Mouse (Mus musculus): ENCODE data around the gene Cacnb2.
"Not testable (repeated sequence)": the region's sequence is repeated elsewhere in the genome, so short reads cannot be mapped to it uniquely, and the experiment has no call there.

Cacnb2 gene

DNA sequence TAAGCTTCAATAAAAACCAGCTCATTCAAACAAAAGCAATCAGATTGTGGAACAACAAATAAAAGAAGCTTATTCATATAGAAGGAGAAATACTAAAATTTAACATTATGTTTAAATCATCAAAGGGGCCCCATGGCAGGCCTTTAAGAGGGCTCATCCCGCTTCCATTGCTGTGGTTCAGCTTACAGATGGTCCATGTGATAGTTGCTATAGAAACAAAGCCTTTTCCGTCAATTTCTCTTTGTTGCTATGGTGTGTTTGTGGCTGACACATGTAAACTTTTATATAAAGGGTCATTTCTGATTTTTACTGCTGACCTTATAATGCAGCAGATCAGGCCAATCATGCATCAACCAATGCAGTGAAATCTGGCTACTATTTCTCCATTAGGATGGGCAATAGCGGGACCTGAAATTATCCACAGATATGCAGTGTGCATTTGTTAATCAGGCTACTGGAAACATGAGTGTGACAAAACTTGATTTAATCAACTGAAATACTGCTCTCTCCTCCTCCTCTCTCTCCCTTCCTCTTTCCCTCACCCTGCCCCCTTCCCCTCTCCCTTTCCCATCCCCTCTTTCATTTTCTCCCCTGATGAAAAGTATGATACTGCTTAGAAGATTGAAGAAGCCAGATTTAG, 54.4 kb downstream of the Cacnb2 start:
- DNase-seq (ENCODE audit: low read depth, low spot score), result no peak

DNA sequence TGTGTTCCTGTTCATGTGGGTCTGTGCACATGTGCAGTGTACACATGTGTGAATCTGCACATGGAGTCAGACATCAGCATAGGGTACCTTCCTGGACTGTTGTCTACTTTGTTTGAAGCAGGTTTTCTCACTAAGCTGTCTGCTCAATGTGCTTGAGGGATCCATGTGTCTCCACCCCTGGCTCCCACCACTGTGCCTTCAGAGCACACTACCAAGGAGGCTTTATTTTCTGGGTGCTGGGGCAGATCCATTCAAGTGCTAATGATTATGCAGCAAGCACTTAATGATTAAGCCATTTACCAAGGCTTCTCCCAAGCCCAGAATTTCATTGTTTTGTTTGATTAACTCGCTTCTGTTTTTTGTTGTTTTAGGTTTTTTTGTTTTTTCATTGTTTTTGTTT, 62.3 kb downstream of the Cacnb2 start:
- no peak for DNase-seq (ENCODE audit: low read depth, low spot score)

DNA sequence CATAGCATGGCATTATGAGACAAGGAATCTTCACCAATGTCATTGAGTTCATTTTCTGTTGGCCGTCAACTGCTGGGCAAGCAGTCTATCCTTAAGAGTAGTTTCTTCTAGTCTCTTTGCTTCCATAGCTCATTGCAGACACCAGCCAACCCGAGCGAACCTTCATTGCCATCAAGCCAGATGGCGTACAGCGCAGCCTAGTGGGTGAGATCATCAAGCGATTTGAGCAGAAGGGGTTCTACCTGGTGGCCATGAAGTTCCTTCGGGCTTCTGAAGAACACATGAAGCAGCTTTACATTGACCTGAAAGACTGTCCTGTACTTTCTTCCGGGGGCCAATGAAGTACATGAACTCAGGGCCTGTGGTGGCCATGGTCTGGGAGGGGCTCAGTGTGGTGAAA, 69.2 kb downstream of the Cacnb2 start:
- no peak for DNase-seq (ENCODE audit: low read depth, low spot score)

DNA sequence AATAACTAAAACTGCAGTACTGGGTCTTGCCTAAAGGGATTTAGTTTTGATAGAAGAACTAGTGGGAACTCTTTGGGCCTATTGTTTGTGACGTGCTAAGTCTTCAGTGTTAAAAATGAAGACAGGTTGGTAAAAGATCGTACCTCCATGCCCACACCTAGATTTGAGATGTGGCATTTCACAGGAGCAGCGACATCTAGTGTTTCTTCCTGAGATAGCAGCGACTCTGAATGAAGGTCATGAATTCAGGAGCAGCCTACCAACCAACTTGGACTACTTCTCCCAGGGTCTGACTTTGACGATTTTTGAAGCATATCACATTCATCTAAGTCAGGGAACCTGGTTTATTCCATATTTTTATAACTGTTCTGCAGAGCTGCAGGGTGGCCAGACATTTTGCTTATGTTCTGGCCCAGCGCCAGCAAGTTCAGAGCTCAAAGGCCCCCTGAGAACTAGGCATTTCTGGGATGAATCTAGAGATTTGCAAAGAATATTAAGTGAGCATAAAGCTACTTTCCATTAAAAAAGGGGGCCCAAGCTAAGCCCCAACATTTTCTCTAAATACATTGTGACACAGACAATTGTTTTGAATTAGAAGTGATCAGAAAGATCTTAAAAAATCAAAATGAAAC, 74.1 kb downstream of the Cacnb2 start:
- DNase-seq (ENCODE audit: low read depth, low spot score), result peak; percentile 58

DNA sequence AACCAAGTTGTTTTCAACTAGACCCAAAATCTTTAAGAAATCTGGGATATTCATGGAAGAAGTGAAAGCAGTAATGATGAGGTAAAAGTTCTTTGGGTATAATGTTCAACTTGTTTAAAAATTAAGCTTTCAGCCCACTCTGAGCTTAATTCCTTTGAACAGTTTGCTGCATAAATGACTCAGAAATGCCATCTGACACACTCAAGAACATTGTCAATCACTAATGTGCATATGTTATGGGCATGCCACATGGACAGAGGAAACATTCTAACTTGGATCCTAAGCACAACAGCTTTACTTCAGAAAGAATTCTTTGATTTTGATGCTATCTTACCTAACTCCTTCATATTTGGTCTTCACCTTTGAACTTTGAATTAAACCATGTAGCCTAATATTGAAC, 81.3 kb downstream of the Cacnb2 start:
- DNase-seq (ENCODE audit: low read depth, low spot score), result no peak

DNA sequence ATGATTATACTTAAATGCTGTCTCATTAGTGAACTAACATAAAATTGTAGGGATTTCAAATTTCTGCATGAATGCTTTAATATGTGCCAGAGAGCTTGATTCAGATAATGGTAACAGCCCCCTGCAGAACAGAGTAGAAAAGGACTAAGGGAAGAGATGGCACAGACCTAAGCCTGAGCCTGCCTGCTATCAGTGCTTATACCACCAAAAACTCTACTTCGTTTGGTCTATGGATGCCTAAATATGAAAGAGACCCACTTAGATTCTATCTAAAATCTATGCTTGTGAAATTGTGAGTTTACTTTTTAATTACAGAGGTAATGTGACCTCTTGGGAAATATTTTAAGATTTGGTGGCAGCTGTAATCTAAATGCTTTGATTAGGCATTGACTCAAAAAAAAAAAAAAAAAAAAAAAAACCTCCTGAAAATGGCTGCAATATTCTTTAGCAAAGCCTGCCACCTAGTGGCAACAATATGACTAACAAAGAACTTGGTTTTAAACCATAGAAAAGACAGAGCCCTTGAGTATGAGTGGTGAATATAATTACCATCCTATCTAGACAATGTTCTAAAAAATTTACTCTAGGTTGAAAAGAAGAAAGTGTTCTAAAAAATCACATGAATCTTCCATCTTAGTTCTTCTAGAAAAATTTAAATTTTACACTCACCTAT, 100.2 kb downstream of the Cacnb2 start:
- DNase-seq (ENCODE audit: low read depth, low spot score), result peak; percentile 56

DNA sequence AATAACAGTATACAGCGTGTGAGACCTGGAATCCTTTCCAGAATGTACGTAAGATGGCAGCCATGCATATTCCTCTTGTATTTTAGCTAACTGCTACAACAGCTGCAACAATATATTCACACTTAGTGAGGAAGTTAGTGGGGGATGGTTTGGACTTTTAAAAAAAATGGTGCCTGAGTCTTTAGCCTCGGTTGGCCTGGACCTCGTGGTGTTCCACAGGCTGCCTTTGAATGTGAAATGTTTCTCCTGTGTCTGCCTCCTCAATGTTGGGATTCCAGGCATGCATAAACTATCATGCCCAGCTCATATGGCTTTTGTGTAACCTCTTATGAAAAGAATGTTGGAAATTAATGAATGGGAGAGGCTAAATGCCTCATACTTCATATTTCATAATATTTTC, 100.8 kb downstream of the Cacnb2 start:
- DNase-seq (ENCODE audit: low read depth, low spot score), result no peak

DNA sequence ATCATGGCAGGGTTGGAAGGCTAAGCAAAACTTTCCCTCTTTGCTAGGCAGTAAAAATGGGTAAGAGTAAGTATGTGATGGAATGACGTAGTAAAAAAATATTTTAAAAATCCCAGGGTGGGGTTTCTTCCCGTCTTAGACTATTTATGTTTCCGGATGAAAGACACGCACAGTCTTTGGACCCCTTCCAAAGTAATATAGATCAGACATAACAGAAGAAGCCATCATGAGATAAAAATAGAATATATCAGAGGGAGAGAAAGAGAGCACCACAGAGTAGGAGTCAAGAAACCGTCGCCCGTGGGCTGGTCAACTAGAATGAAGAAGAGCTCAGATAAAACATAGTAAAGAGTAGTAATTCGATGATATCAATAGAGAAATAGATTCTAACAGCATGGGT, 107.4 kb downstream of the Cacnb2 start:
- DNase-seq (ENCODE audit: low read depth, low spot score), result no peak

DNA sequence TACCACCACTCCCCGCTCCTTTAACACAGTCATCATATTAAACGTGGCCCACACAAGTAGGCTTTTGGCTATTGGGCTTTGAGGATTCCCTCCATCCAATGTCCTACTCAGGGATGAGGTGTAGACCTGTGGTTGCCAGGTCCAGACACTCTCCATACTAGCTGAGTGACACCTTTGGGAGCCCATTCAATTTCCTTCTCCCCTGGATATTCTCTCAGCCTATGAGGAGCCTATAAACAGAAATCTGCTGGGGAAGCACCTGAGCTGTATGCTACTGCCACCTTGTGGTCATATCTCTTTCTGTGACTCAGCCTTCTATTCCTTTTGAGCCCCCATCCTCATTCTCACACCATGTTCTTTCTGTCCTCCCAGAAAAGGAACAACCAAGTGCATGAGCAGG, 108.9 kb downstream of the Cacnb2 start:
- peak; percentile 37 for DNase-seq (ENCODE audit: low read depth, low spot score)

DNA sequence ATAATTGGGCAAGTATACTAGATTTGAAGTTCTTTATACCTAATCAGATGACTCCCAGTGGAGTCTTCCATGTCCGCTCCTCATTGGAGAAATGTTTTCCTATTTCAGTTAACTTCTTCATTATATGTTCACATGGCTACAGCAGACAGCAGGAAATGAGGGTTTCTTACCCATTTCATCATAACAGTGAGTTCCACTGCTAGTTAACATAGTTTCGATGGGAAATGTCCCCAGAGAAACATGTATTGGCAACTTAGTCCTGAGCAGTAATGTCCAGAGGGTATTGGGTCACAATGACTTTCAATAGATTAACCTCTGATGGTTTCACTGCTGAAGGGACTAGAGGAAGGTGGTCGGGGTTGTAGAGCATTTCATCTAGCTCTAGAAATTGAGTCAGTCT, 110.2 kb downstream of the Cacnb2 start:
- no peak for DNase-seq (ENCODE audit: low read depth, low spot score)

DNA sequence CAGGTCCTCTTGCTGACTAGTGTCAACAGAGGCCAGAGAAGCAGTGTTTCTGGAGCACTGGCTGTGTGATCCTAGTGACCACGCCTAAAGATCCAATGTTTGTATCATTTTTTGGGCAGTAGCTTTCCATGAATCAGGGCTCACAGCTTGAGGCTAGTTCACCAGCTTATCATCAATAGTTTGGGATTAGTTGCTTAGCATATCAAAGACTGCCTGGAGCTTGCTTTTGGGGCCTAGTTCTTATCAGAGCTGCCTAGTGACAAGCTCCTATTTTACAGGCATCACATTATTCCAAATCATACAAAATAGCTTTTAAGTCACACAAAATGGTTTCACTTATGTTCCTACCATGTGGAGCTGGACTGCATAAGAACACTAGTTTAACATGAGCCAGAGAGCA, 113.8 kb downstream of the Cacnb2 start:
- DNase-seq (ENCODE audit: low read depth, low spot score), result no peak

DNA sequence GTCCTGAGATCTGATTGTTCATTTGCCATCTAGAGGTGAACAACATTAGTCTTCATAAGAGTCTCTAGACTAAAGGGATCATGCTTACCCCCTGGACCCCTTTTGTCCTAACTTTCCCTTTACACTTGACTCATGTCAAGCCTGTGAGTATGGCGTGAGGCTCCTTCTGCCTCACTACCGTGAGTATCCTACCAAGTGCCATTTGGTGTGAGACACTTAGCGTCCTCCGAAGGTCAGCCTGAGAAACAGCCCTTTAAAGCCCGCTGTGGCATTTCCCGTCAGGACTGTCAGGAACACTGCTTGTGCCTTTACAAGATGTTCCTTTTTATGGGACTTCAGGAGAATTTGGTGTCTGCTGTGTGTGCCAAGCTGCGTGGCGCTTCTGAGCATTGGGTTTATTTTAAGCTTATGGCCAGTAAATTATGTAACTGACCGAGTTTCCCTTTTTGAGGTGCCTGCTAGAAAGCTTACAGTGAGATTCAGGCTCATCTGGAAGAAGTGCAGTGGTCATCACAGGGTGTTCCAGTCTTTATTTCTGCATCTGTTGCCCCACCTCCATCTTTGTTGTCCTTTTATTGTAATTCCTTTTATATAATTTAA, 116.3 kb downstream of the Cacnb2 start:
- DNase-seq (ENCODE audit: low read depth, low spot score), result no peak

DNA sequence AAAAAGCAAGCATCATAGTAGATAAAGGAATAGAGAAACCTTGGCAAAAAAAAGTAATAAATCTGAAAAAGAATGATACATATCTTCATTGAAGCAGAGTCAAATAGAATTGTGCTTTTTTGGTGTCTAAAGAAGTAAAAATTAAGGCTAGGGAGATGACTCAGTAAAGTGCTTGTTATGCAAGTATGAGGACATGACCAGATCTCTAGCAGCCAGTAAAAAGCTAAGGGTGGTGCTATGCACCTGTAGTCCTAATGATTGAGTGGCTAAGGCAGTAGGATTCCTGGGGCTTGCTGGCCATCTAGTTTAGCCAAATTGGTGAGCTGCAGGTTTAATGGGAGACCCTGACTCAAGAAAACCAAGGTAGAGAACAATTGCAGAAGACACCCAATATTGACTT, 122.5 kb downstream of the Cacnb2 start:
- no peak for DNase-seq (ENCODE audit: low read depth, low spot score)

DNA sequence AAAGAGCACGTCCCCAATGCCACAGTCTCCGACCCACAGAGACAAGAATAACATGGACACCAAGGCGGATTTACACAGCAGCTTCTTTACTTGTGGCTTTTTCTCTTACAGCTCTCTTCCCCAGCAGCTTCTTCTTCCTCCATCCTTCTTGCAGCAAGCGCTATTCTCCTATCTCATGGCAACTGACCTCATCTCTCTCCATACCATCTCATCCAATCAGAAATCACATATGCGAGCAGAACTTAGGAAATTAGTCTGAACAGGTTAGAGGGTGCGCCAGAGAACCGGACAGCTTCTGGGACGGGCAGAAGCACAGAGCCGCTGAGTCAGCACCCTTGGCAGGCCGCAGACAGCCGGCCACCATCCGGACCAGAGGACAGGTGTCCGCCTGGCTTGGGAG, 123.7 kb downstream of the Cacnb2 start:
- not testable (repeated sequence) for DNase-seq (ENCODE audit: low read depth, low spot score)

DNA sequence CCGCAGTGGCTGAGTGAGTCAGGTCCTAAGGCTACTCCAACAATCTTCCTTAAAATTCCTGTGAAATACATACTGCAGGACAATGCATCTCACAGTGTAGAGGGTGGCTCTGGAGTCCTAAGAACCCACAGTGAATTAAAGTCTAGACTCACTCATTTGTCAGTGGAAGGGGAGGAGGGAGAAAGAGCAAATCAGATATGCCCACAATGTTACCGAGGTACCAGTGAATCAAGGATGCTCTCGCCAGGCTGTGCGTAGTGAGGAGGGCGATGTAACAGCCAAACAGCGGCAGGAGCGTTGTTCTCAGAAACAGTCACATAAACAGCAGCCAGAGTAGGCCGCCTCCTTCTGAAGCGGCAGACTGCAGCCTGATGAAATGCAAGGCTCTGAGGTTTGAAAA, 136.0 kb downstream of the Cacnb2 start:
- DNase-seq (ENCODE audit: low read depth, low spot score), result no peak

DNA sequence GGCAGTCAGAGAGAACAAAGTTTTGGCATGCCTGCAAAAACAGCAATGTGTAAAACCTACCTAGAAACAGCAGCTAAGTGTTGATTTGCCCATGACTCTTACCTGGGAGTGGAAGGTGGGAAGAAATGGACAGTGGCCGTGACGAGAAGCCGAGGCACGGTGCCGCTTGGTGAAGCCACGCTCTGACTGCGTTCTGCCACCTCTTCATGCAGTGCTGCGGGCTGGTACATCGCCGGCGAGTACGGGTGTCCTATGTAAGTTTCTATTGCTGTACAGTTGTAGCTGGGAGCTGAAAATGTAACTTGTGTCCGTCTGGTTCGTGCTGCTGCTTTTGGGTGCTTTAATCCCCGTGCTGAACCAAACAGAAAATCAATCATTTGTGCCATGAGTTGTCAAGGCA, 136.6 kb downstream of the Cacnb2 start:
- DNase-seq (ENCODE audit: low read depth, low spot score), result no peak

DNA sequence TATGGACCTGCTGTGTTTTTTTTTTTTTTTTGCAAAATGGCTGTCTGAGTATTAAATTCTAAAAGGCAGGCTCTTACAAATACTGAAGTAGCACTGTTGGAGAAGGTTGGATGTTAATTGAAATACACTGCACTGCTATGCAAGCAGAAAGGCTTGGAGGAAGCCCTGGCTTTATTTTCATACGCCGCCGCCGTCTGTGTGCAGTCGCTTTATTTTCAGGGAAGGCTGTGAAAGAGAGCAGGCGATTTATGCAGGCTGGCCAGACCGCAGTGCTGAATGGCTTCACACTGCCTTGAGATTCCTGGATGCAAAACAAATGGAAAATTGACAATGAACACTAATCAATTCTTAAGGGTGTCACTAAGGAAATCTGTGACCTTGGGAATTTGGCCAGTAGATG, 137.5 kb downstream of the Cacnb2 start:
- peak; percentile 9 for DNase-seq (ENCODE audit: low read depth, low spot score)

DNA sequence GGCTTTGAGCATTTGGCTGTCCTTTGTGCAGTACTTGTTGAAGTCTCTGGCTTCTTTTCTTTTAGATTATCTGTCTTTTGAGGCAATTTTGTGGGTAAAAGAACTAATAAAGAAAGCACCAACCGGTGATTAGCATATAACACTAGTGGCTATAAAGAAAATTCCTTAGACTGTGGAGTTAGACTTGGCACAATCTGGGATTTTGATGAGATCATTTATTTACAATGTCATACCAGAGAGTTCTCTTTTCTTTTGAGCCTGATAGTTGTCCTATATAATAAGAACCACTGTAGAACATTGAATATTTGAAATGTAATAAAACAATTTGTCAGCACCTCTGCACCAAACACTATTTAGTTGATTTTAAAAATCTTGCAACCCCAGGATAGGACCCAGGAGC, 141.9 kb downstream of the Cacnb2 start:
- DNase-seq (ENCODE audit: low read depth, low spot score), result no peak

DNA sequence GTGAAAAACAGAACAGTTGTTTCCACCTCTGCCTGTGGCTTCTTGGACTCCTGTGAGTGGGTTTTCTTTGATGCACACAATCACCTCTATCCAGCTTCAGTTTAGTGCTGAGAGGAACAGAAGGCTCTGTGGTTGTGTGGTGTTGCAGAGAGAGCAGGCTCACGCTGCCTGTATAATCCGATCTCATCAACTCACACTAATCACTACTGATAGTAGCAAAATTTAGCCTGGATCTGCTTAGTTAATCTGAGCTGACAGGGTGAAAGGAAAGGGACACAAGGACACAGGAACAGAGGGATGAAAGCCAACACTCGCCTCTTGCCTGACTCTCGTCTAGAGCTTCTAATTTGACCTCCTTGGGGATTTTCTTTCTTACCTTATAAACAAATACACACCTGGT, 160.0 kb downstream of the Cacnb2 start:
- no peak for DNase-seq (ENCODE audit: low read depth, low spot score)

DNA sequence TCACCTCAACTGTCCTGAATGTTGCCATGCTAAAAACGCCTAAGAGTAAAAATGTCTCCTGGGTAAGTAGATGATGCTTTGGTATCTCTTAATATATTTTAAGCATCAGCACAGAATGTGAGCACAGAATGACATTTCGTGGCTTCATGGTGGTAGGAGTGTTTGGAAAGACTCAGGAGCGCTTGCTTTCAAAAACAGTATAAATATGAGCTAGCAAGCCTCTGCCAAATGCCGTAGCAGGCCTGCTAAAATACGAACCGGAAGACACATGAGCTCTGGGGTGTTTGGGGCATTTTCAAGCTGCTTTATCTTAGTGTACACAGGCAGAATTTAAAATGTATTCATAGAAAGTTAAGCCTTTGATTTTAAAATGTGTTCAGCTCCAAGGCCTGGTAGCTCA, 161.0 kb downstream of the Cacnb2 start:
- DNase-seq (ENCODE audit: low read depth, low spot score), result no peak

DNA sequence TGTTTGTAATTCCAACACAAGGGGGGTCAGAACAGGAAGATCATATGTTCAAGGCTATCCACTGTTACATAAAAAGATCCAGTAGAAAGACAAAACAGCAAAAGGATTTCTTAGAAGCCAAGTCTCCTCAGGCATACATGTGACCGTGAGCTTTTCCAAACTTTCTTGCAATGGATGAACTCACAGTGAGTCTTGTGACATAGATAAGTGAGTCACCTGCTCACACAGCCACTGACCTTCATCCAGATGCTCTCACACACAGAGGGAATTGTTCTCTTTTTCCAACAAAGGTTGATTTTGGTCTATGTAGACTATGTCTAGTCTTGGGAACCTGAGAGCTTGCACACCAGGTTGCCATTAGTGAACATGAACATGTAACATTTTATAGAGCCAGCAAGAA, 166.6 kb downstream of the Cacnb2 start:
- DNase-seq (ENCODE audit: low read depth, low spot score), result no peak

DNA sequence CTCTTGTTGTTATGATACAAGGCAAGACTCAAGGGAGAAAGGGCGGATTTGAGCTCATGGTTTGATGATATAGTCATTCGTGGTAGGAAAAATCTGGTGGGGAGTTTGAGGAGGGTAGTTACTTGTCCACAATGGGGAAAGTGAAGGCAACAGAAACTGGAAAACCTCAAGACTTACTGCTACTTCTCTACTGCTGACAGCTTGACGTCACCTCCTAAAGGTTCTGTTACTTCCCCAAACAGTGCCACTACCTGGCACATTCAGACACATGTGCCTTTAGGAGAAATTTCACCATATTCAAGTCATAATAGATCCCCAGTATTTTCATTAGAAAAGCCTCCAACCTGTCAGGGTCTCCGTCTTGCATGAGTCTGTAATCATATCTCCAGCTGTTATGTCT, 167.7 kb downstream of the Cacnb2 start:
- DNase-seq (ENCODE audit: low read depth, low spot score), result no peak

DNA sequence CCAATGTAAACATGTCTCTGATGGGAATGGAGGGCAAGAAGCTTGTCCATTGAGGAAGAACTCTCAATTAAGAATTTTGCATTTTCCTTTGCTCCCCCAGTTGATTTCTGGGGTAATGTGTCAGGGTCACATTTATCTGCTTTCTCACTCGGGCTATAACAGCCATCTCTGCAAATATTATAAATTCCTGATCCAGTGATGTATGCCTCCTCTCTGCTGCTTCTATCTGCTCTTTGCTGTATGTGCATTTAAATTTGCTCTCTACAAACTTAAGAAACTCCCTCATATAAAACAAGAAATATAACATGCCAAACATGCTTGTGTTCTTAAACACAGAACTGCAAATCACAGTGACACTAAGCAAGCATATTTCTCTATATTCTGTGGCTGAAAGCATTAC, 171.5 kb downstream of the Cacnb2 start:
- no peak for DNase-seq (ENCODE audit: low read depth, low spot score)

All from mesoderm, embryonic 11.5 days (tissue).